Mouse (Mus musculus) cerebellum, postnatal 36 days (tissue): ENCODE measurements around the gene Gm10570.

ENCODE experiments used
- DNase-seq, 2 experiments: peaks; one replicate each; pipeline ENCODE4 v3.0.0; 2021 to 2022; ENCODE audit warnings: mixed read lengths in 2 of 2

The Gm10570 gene

GRCm38 (mm10) chr4:130304746-130305145 is 3.7 kb downstream of the Gm10570 start:
- DNase-seq = no peak

GRCm38 (mm10) chr4:130302285-130302870 is 6.1 kb downstream of the Gm10570 start:
- DNase-seq = no peak

GRCm38 (mm10) chr4:130299629-130300018 is 8.8 kb downstream of the Gm10570 start:
- DNase-seq = no peak

- peak; percentile 69 for DNase-seq
These were observed 9.4 kb downstream of the Gm10570 start for GRCm38 (mm10) chr4:130298877-130299628.

GRCm38 (mm10) chr4:130297123-130297529 is 11.3 kb downstream of the Gm10570 start:
- peak in 1 of 2 experiments; percentile 34 for DNase-seq

GRCm38 (mm10) chr4:130296243-130296965 is 12.1 kb downstream of the Gm10570 start:
- no peak for DNase-seq

GRCm38 (mm10) chr4:130295047-130295745 is 13.3 kb downstream of the Gm10570 start:
- no peak for DNase-seq

GRCm38 (mm10) chr4:130294513-130294912 is 14.0 kb downstream of the Gm10570 start:
- DNase-seq = no peak

GRCm38 (mm10) chr4:130292271-130292670 is 16.2 kb downstream of the Gm10570 start:
- DNase-seq = peak; percentile 88 to 92

GRCm38 (mm10) chr4:130289824-130290223 is 18.6 kb downstream of the Gm10570 start:
- DNase-seq = no peak

- no peak for DNase-seq
These were observed 21.9 kb downstream of the Gm10570 start for GRCm38 (mm10) chr4:130286531-130286930.

- no peak for DNase-seq
These were observed 24.6 kb downstream of the Gm10570 start for GRCm38 (mm10) chr4:130283826-130284225.

GRCm38 (mm10) chr4:130282856-130283255 is 25.6 kb downstream of the Gm10570 start:
- no peak for DNase-seq

GRCm38 (mm10) chr4:130279105-130279504 is 29.4 kb downstream of the Gm10570 start, which contains the start of gene Serinc2:
Gene Serinc2 (minus strand): TSS chr4:130279205.
- DNase-seq = no peak

- peak in 1 of 2 experiments; percentile 31 for DNase-seq
These were observed 31.8 kb downstream of the Gm10570 start for GRCm38 (mm10) chr4:130276573-130277176.

- DNase-seq = no peak
These were observed 32.7 kb downstream of the Gm10570 start for GRCm38 (mm10) chr4:130275823-130276105.

- DNase-seq = peak; percentile 80 to 83
These were observed 33.3 kb downstream of the Gm10570 start for GRCm38 (mm10) chr4:130275016-130275822.

GRCm38 (mm10) chr4:130274346-130275015 is 34.0 kb downstream of the Gm10570 start:
- peak; percentile 70 to 73 for DNase-seq

GRCm38 (mm10) chr4:130273698-130274345 is 34.7 kb downstream of the Gm10570 start:
- peak; percentile 68 to 79 for DNase-seq

GRCm38 (mm10) chr4:130270611-130271347 is 37.7 kb downstream of the Gm10570 start:
- no peak for DNase-seq
